Mouse (Mus musculus): ENCODE data around the gene Gfral.

DNA sequence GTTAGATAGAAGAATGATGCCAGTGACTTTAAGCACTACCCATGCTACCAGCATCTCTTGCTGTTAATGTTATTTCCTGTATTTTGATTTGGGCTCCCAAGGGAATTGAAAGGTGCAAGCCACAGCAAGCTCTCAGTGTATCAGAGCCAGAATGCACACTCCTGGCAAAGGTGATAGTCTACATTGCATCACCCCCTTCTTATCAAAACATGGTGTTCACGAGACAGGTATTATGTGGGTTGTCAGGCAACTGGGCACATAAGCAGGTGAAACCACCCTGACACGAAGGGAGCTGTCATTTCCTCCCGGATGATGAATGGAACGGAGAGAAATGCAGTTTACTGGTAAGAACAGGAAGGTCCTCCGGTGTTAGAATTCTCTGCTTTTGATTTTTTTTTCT lies 44.3 kb upstream of the Gfral start:
- no peak for TF ChIP-seq GATA1 (IDR thresholded peaks at IDR 0.05; ENCODE audit: borderline replicate concordance, low read length)
- TF ChIP-seq FLI1 (IDR thresholded peaks at IDR 0.05; ENCODE audit: low read length): no peak

All from megakaryocyte, embryonic 14.5 days (primary cell).